Mouse (Mus musculus) brain, embryonic 14.5 days (tissue): ENCODE measurements around the gene Tenm4.

Source experiments
- CTCF ChIP-seq: fragments of 200-500 bp; IDR thresholded peaks from 2 replicates; pipeline ENCODE4 v1.5.1; 2012; ENCODE audit warnings: inconsistent platforms, mild to moderate bottlenecking, moderate library complexity, borderline replicate concordance; ENCODE audit not compliant: insufficient read depth, insufficient read length; ENCODE audit errors: extremely low read depth
- POLR2A ChIP-seq: fragments of 200-500 bp; IDR thresholded peaks from 2 replicates; pipeline ENCODE4 v1.6.1; 2012; ENCODE audit warnings: mild to moderate bottlenecking, inconsistent platforms, borderline replicate concordance; ENCODE audit not compliant: poor library complexity, insufficient read depth, insufficient read length, severe bottlenecking; ENCODE audit errors: extremely low read depth

DNA sequence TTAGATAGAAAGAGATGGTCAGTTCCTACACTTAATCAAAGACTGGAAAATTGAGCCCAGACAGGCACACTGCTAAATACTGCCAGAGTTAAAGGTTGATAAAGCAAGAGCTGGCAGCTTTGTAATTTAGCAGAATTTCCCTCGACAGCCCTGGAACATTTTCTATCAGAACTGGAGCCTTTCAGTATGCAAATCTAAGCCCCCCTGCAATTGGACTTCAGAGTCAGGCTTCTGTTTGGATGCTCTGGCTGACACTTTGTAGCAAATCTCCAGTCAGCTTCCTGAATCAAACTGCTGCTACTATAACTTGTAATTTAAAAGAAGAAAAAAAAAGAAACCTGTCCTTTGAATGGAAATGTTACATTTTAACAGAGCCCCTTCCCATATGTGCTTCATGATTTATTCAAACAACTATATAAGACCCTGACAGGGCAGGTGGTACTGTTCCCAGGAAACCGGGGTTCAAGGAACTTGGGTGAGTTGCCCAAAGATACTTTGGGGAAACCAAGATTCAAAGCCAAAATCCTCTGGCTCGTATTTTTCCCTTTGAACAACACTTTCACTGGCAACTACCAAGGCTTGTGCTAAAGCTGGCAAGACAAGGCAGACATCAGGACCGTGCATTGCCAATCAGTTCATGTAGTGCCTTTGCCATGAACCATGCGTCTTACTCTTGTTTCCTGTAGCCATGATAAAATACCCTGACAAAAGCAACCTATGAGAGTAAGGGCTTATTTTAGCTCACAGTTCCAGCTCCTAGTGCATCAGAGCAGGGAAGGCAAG is 615.4 kb downstream of the Tenm4 start:
- TF ChIP-seq POLR2A = no peak
- no peak for TF ChIP-seq CTCF
